Mouse (Mus musculus): ENCODE data around the gene Esam. TPM values are rescaled to one million over a fixed set of nuclear protein-coding genes. Genes with fewer than 3 reads are reported as not detected.

Gene Esam
- polyA plus RNA-seq, 1 experiment from 2014 or later: 47.2 TPM

DNA sequence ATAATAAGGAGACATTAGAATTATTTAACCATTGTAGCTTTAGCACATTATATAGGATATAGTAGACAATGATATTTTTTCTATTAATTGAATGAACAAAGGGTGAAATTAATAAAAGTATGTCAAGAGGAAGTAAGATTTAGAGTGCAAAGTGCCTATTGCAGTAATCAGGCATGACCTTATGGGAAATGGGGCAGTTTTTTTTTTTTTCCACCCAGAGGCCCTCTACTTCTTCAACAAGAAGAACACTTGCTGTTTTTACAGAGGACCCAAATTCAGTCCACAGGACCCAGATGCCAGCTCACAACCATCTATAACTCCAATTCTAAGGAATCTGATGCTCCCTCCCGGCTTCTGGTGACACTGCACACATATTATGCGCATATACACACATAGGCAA is 32.7 kb downstream of the Esam start:
- H3K27ac ChIP-seq (ENCODE audit: low read depth): no peak overlapping the region
- no peak overlapping the region for H3K9ac ChIP-seq (ENCODE audit: low read length)
- no peak overlapping the region for H3K4me3 ChIP-seq (ENCODE audit: low read depth, low read length)
- H3K36me3 ChIP-seq (ENCODE audit: control insufficient read depth, insufficient read depth, low read length): no peaks in the 10 kb centered on the region
- H3K4me2 ChIP-seq (ENCODE audit: low read length): no peak overlapping the region
- ATAC-seq (replicated peaks; ENCODE audit: low FRiP score, low TSS enrichment, low read depth): no peak
- H3K27me3 ChIP-seq (replicated peaks; ENCODE audit: control insufficient read depth, insufficient read depth, low read length): 0 out of 2 replicates have a peak, but pooled peaks cover under 1% of the 10 kb centered on the region
- no peaks in the 10 kb centered on the region for H3K9me3 ChIP-seq (ENCODE audit: control insufficient read depth, low read length)
- no peak for DNase-seq (ENCODE audit: low spot score)
- no peaks in the 10 kb centered on the region for H3K4me1 ChIP-seq (replicated peaks; ENCODE audit: control insufficient read depth, insufficient read depth, low read length)
- WGBS: 82% methylated on average over 2 of the region's 2 CpGs

DNA sequence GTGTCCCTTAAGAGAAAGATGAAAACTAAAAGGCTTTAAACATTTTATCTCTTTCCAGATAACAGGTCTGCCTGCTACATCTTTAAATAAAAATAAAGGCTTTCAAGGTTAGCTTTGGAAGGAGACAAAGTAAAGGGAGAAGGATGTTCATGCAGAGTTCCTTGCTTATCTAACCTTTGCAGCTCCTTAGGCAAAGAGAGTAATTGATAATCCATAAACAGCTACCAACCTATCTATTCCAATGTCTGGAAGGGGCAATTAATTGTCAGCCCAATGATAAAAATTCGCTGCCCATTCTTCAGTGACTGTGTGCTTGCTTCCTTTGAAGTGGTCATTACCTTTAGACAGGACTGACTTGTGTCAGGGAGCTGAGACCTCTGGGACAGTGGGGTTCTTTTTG is 35.9 kb downstream of the Esam start:
- H3K27me3 ChIP-seq (replicated peaks; ENCODE audit: control insufficient read depth, insufficient read depth, low read length): no peaks in the 10 kb centered on the region
- H3K27ac ChIP-seq (ENCODE audit: low read depth): no peak overlapping the region
- no peak overlapping the region for H3K4me3 ChIP-seq (ENCODE audit: low read depth, low read length)
- H3K9me3 ChIP-seq (ENCODE audit: control insufficient read depth, low read length): no peaks in the 10 kb centered on the region
- ATAC-seq (replicated peaks; ENCODE audit: low FRiP score, low TSS enrichment, low read depth) (no peak), DNase-seq (ENCODE audit: low spot score) (no peak)
- H3K4me2 ChIP-seq (ENCODE audit: low read length): no peak overlapping the region
- no peaks in the 10 kb centered on the region for H3K36me3 ChIP-seq (ENCODE audit: control insufficient read depth, insufficient read depth, low read length)
- peaks cover 12% of the 10 kb centered on the region; the same call in 1 of the 2 replicates for H3K4me1 ChIP-seq (replicated peaks; ENCODE audit: control insufficient read depth, insufficient read depth, low read length)
- no peak overlapping the region for H3K9ac ChIP-seq (ENCODE audit: low read length)
- WGBS: 46% methylated on average over 1 of the region's 1 CpGs

GRCm38 (mm10) chr9:37567019-37567418 is 39.1 kb downstream of the Esam start:
- no peak overlapping the region for H3K27ac ChIP-seq (ENCODE audit: low read depth)
- no peaks in the 10 kb centered on the region for H3K9me3 ChIP-seq (ENCODE audit: control insufficient read depth, low read length)
- H3K36me3 ChIP-seq (ENCODE audit: control insufficient read depth, insufficient read depth, low read length): no peaks in the 10 kb centered on the region
- DNase-seq (ENCODE audit: low spot score) (no peak), ATAC-seq (replicated peaks; ENCODE audit: low FRiP score, low TSS enrichment, low read depth) (no peak)
- H3K4me1 ChIP-seq (replicated peaks; ENCODE audit: control insufficient read depth, insufficient read depth, low read length): peaks cover 12% of the 10 kb centered on the region; the same call in 1 of the 2 replicates
- H3K27me3 ChIP-seq (replicated peaks; ENCODE audit: control insufficient read depth, insufficient read depth, low read length): no peaks in the 10 kb centered on the region
- no peak overlapping the region for H3K9ac ChIP-seq (ENCODE audit: low read length)
- H3K4me2 ChIP-seq (ENCODE audit: low read length): no peak overlapping the region
- 91% methylated on average over 2 of the region's 2 CpGs for WGBS
- H3K4me3 ChIP-seq (ENCODE audit: low read depth, low read length): no peak overlapping the region

DNA sequence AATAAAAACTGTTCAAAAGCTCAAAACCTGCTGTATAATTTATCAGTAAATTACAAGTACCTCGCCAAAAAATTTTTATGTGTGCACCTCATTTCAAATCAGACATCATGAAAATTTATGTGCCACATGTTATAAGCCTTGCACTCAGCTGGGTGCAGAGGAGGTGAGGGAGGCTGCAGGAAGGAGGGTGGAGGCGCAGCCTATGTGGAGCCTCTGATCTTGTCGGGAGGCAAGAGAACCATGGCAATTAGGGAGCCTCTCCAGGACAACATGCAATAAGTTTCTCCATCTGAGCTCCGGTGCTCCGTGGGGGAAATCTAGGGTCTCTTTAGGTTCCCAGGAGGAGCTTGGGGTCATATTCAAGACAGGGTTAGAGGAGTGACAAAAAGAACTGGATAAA is 39.6 kb downstream of the Esam start:
- WGBS: 38% methylated on average over 5 of the region's 5 CpGs
- no peak for DNase-seq (ENCODE audit: low spot score)
- no peak for ATAC-seq (replicated peaks; ENCODE audit: low FRiP score, low TSS enrichment, low read depth)
- Histone ChIP-seq H3K27ac (ENCODE audit: low read depth) (no peak overlapping the region), H3K9ac (ENCODE audit: low read length) (no peak overlapping the region), H3K9me3 (ENCODE audit: control insufficient read depth, low read length) (no peaks in the 10 kb centered on the region), H3K36me3 (ENCODE audit: control insufficient read depth, insufficient read depth, low read length) (no peaks in the 10 kb centered on the region), H3K27me3 (replicated peaks; ENCODE audit: control insufficient read depth, insufficient read depth, low read length) (no peaks in the 10 kb centered on the region), H3K4me2 (ENCODE audit: low read length) (peak overlapping the region; percentile 20; the same call in 1 of the 2 replicates), H3K4me3 (ENCODE audit: low read depth, low read length) (no peak overlapping the region), H3K4me1 (replicated peaks; ENCODE audit: control insufficient read depth, insufficient read depth, low read length) (peaks cover 12% of the 10 kb centered on the region; the same call in 1 of the 2 replicates)

DNA sequence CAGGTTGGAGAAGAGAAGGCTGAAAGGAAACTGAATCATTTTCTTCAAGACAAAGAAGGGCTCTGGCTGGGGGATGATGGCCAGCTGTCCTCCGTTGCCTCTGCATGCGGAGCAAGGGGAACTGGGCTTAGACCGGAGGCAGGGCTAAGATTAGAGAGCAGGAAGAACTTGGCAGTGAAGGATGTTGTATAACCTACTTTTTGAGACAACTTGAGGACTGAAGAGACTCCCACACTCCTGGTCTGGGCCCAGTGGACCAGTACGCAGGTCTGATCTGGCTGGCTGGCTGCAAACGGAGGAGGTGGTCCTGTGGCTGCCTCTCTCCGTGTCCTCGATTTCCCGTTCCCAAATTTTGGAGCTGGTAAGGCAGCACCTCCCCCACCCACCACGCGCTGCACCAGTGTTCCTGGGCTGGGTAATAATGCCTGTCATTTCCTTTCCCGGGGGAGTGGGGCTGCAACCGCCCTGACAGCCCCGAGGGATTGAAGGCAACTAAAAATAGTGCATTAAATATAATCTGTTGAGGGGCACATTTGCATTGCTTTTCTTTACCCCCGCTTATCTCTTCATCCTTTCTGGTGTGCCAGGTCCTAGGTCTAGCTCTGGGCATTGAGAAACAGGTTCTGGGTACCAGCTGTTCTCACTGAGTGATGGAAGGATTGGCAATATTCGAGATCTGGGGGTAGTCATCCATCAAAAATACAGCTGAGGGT is 40.2 kb downstream of the Esam start:
- no peaks in the 10 kb centered on the region for H3K27me3 ChIP-seq (replicated peaks; ENCODE audit: control insufficient read depth, insufficient read depth, low read length)
- H3K4me2 ChIP-seq (ENCODE audit: low read length): peak overlapping the region; percentile 20; the same call in 1 of the 2 replicates
- ATAC-seq (replicated peaks; ENCODE audit: low FRiP score, low TSS enrichment, low read depth) (peak; percentile 36), DNase-seq (ENCODE audit: low spot score) (no peak)
- 27% methylated on average over 15 of the region's 15 CpGs for WGBS
- H3K9ac ChIP-seq (ENCODE audit: low read length): no peak overlapping the region
- no peak overlapping the region for H3K4me3 ChIP-seq (ENCODE audit: low read depth, low read length)
- no peaks in the 10 kb centered on the region for H3K36me3 ChIP-seq (ENCODE audit: control insufficient read depth, insufficient read depth, low read length)
- peaks cover 12% of the 10 kb centered on the region; the same call in 1 of the 2 replicates for H3K4me1 ChIP-seq (replicated peaks; ENCODE audit: control insufficient read depth, insufficient read depth, low read length)
- H3K27ac ChIP-seq (ENCODE audit: low read depth): no peak overlapping the region
- H3K9me3 ChIP-seq (ENCODE audit: control insufficient read depth, low read length): no peaks in the 10 kb centered on the region

DNA sequence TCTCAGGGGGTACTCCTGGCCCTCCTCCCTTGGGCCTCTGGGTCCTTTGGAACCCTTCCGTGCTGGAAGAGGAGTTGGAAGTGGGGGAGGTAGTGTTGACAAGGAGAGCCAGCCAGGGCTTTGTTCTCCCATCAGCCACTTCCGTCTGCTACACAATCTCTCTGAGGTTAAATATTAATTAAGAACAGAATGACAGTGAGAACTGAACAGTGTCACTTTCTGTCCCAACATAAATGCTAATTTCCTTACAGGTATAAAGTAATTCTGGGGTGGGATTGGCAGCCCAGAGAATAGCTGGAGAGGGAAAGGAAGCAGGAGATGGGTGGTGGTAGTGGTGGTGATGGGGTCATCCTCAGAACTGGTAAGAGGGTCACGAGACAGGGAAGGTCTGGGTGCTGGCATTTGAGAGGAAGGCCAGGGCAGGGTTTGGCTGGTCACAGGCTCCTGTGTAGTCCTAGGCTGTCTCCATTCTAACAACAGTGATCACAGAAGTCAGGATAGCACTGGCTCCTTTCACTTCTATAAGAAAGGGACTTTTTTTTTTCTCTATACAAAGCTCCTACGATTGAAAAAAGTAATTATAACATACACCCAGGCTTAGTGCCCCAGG is 40.8 kb downstream of the Esam start:
- no peak overlapping the region for H3K9ac ChIP-seq (ENCODE audit: low read length)
- no peak overlapping the region for H3K4me2 ChIP-seq (ENCODE audit: low read length)
- ATAC-seq (replicated peaks; ENCODE audit: low FRiP score, low TSS enrichment, low read depth) (peak; percentile 64; the same call in 1 of the 2 replicates), DNase-seq (ENCODE audit: low spot score) (no peak)
- whole genome bisulfite sequencing: 34% methylated on average over 4 of the region's 4 CpGs
- no peaks in the 10 kb centered on the region for H3K36me3 ChIP-seq (ENCODE audit: control insufficient read depth, insufficient read depth, low read length)
- no peak overlapping the region for H3K27ac ChIP-seq (ENCODE audit: low read depth)
- H3K27me3 ChIP-seq (replicated peaks; ENCODE audit: control insufficient read depth, insufficient read depth, low read length): no peaks in the 10 kb centered on the region
- H3K4me1 ChIP-seq (replicated peaks; ENCODE audit: control insufficient read depth, insufficient read depth, low read length): peaks cover 12% of the 10 kb centered on the region; the same call in 1 of the 2 replicates
- H3K9me3 ChIP-seq (ENCODE audit: control insufficient read depth, low read length): no peaks in the 10 kb centered on the region
- H3K4me3 ChIP-seq (ENCODE audit: low read depth, low read length): no peak overlapping the region

- H3K4me2 ChIP-seq (ENCODE audit: low read length): no peak overlapping the region
- no peak overlapping the region for H3K4me3 ChIP-seq (ENCODE audit: low read depth, low read length)
- H3K27me3 ChIP-seq (replicated peaks; ENCODE audit: control insufficient read depth, insufficient read depth, low read length): no peaks in the 10 kb centered on the region
- ATAC-seq (replicated peaks; ENCODE audit: low FRiP score, low TSS enrichment, low read depth): 0 out of 2 replicates have a peak, but pooled peaks have one; percentile 5
- 79% methylated on average over 2 of the region's 2 CpGs for WGBS
- H3K27ac ChIP-seq (ENCODE audit: low read depth): no peak overlapping the region
- no peak overlapping the region for H3K9ac ChIP-seq (ENCODE audit: low read length)
- no peaks in the 10 kb centered on the region for H3K9me3 ChIP-seq (ENCODE audit: control insufficient read depth, low read length)
- peaks cover 12% of the 10 kb centered on the region; the same call in 1 of the 2 replicates for H3K4me1 ChIP-seq (replicated peaks; ENCODE audit: control insufficient read depth, insufficient read depth, low read length)
- no peak for DNase-seq (ENCODE audit: low spot score)
- H3K36me3 ChIP-seq (ENCODE audit: control insufficient read depth, insufficient read depth, low read length): no peaks in the 10 kb centered on the region
Observed at GRCm38 (mm10) chr9:37569231-37569835, 41.5 kb downstream of the Esam start.

DNA sequence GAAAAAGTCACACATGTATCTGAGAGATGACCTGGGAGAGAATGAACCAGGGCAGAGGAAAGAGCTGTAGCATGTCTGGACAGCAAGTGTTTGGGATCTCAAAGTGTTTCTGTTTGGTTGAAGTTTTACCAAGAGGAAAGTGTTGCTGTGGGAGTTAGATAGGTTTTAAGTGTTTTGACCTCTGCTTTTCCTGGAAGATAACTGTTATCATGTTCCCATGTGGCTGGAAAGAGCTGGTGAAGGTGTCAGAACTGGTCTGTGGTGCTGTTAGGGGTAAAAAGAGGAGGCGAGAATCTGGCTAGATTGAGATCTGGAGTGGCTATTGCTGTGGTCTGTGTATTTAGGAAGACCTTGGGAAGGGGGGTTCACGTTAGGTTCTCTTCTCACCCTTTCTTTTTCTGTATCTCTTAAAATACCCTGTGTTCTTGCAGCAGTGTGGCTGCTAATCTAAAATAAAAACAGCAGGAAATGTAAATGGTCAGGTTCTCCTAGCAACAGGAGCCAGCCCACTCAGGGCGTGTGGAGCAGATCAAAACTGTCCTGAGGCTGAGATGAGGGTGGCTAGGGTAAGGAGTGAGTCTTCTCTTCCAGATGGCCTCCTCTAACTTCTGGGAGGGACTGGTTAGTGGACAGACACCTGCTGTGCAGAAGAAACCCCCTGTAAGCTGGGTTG is 44.5 kb downstream of the Esam start:
- H3K4me1 ChIP-seq (replicated peaks; ENCODE audit: control insufficient read depth, insufficient read depth, low read length): peaks cover 12% of the 10 kb centered on the region; the same call in 1 of the 2 replicates
- WGBS: 55% methylated on average over 3 of the region's 3 CpGs
- DNase-seq (ENCODE audit: low spot score): no peak

More for the DNA sequence above, 44.5 kb downstream of the Esam start:
- no peak overlapping the region for H3K27ac ChIP-seq (ENCODE audit: low read depth)
- H3K9me3 ChIP-seq (ENCODE audit: control insufficient read depth, low read length): no peaks in the 10 kb centered on the region
- H3K4me3 ChIP-seq (ENCODE audit: low read depth, low read length): no peak overlapping the region
- ATAC-seq (replicated peaks; ENCODE audit: low FRiP score, low TSS enrichment, low read depth): no peak
- no peak overlapping the region for H3K9ac ChIP-seq (ENCODE audit: low read length)
- no peaks in the 10 kb centered on the region for H3K27me3 ChIP-seq (replicated peaks; ENCODE audit: control insufficient read depth, insufficient read depth, low read length)
- H3K4me2 ChIP-seq (ENCODE audit: low read length): no peak overlapping the region
- H3K36me3 ChIP-seq (ENCODE audit: control insufficient read depth, insufficient read depth, low read length): no peaks in the 10 kb centered on the region
